Mouse (Mus musculus): ENCODE results near the gene Ulk3. TPM values are rescaled to one million over a fixed set of nuclear protein-coding genes. Genes with fewer than 3 reads are reported as not detected.

The Ulk3 gene
- polyA plus RNA-seq, 1 experiment from 2014 or later = 28.4 TPM

DNA sequence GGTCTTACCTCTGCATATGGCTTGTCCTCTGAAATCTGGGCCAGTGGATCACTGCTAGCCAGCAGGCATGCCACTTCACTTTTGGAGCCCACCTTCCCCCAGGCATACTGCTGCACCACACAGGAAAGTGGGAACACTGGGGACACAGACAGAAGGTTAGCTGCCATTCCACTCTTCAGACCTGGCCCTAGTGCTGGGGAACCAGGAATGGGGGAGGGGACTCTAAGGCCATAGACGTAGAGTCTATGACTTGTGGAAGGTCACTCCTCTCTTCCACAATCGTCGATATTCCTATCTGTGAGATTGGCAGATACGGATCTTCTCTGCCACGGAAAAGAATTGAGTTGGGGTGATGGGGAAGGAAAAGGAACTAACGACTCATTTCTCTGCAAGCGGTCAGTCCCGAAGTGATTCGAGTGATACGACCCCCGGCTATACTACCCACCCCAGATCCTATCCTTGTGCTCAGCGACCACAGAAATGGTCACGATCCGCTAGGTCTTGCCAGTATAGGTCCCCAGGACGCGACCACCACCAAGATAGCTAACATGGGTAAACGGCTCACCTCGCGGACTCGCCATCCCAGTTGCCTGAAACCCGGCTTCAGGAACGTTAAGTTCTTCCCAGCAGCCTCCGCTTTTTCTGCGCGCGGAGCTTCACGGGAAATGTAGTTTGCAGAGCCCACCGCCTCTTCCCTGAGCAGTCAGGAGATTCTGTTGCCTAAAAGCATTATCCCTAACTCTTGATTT, 36.9 kb upstream of the Ulk3 start, which contains the start of gene Mpi:
Gene Mpi (minus strand): TSS at position 625 of the 749 bp plus-strand sequence.
- Histone ChIP-seq H3K9me3 (ENCODE audit: control insufficient read depth, low read length) (no peaks in the 10 kb centered on the region), H3K9ac (replicated peaks; ENCODE audit: low read depth, low read length) (peak within 1 kb of the TSS; percentile 68), H3K27ac (ENCODE audit: low read depth, low read length) (no peak within 1 kb of the TSS; the same call in 1 of the 2 replicates), H3K4me1 (ENCODE audit: control insufficient read depth, insufficient read depth, low read length) (peaks cover 7% of the 10 kb centered on the region), H3K4me2 (ENCODE audit: low read depth, low read length) (peak within 1 kb of the TSS; percentile 82), H3K27me3 (ENCODE audit: control insufficient read depth, insufficient read depth, low read length) (no peaks in the 10 kb centered on the region), H3K4me3 (ENCODE audit: low read depth, low read length) (peak within 1 kb of the TSS; percentile 53), H3K36me3 (ENCODE audit: control insufficient read depth, insufficient read depth, low read length) (peaks cover 23% of the 10 kb centered on the region)
- peak; percentile 64 for ATAC-seq (ENCODE audit: low read depth)
- WGBS = under 1% methylated on average over 28 of the region's 28 CpGs

DNA sequence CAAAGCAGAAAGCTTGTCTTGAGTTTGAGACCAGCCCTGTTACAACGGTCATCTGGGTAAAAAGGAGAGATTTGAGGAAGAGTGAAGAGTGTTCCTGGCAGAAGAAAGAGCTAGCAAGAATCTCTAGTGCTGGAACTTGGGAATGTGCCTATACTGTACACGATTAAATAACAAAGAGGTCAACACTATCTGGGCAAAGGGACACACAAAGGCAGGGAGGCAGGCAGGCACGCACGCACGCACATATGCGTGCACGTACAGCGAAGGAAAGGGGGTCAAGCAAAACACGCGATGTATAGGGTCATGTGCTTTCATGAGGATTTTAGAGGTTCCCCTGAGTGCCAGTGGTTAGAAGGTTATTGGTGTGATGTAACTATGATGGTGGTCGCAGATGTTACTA, 36.1 kb upstream of the Ulk3 start:
- Histone ChIP-seq H3K36me3 (ENCODE audit: control insufficient read depth, insufficient read depth, low read length) (peaks cover 15% of the 10 kb centered on the region), H3K4me3 (ENCODE audit: low read depth, low read length) (no peak overlapping the region), H3K4me1 (ENCODE audit: control insufficient read depth, insufficient read depth, low read length) (peaks cover 7% of the 10 kb centered on the region), H3K27me3 (ENCODE audit: control insufficient read depth, insufficient read depth, low read length) (no peaks in the 10 kb centered on the region), H3K9ac (replicated peaks; ENCODE audit: low read depth, low read length) (no peak overlapping the region), H3K4me2 (ENCODE audit: low read depth, low read length) (no peak overlapping the region), H3K9me3 (ENCODE audit: control insufficient read depth, low read length) (no peaks in the 10 kb centered on the region), H3K27ac (ENCODE audit: low read depth, low read length) (no peak overlapping the region)
- 73% methylated on average over 11 of the region's 11 CpGs for WGBS
- ATAC-seq (ENCODE audit: low read depth) = no peak; the same call in 1 of the 2 replicates

GRCm38 (mm10) chr9:57554753-57555152, 34.5 kb upstream of the Ulk3 start:
- 32% methylated on average over 3 of the region's 3 CpGs for WGBS
- no peak for ATAC-seq (ENCODE audit: low read depth)
- H3K4me2 ChIP-seq (ENCODE audit: low read depth, low read length) = no peak overlapping the region

GRCm38 (mm10) chr9:57557215-57557614, 32.0 kb upstream of the Ulk3 start:
- Histone ChIP-seq H3K9ac (replicated peaks; ENCODE audit: low read depth, low read length) (no peak overlapping the region), H3K4me1 (ENCODE audit: control insufficient read depth, insufficient read depth, low read length) (peaks cover 10% of the 10 kb centered on the region), H3K27ac (ENCODE audit: low read depth, low read length) (no peak overlapping the region), H3K27me3 (ENCODE audit: control insufficient read depth, insufficient read depth, low read length) (no peaks in the 10 kb centered on the region), H3K36me3 (ENCODE audit: control insufficient read depth, insufficient read depth, low read length) (no peaks in the 10 kb centered on the region), H3K4me2 (ENCODE audit: low read depth, low read length) (no peak overlapping the region), H3K4me3 (ENCODE audit: low read depth, low read length) (no peak overlapping the region), H3K9me3 (ENCODE audit: control insufficient read depth, low read length) (no peaks in the 10 kb centered on the region)
- ATAC-seq (ENCODE audit: low read depth) = no peak
- WGBS = 82% methylated on average over 3 of the region's 3 CpGs

More at GRCm38 (mm10) chr9:57554753-57555152, 34.5 kb upstream of the Ulk3 start:
- peaks cover 7% of the 10 kb centered on the region for H3K4me1 ChIP-seq (ENCODE audit: control insufficient read depth, insufficient read depth, low read length)
- H3K9me3 ChIP-seq (ENCODE audit: control insufficient read depth, low read length) = no peaks in the 10 kb centered on the region
- H3K9ac ChIP-seq (replicated peaks; ENCODE audit: low read depth, low read length) = no peak overlapping the region
- H3K27me3 ChIP-seq (ENCODE audit: control insufficient read depth, insufficient read depth, low read length) = no peaks in the 10 kb centered on the region
- no peak overlapping the region for H3K4me3 ChIP-seq (ENCODE audit: low read depth, low read length)
- no peak overlapping the region for H3K27ac ChIP-seq (ENCODE audit: low read depth, low read length)
- peaks cover 6% of the 10 kb centered on the region; the same call in 1 of the 2 replicates for H3K36me3 ChIP-seq (ENCODE audit: control insufficient read depth, insufficient read depth, low read length)

GRCm38 (mm10) chr9:57558625-57559024, 30.6 kb upstream of the Ulk3 start:
- Histone ChIP-seq H3K9me3 (ENCODE audit: control insufficient read depth, low read length) (no peaks in the 10 kb centered on the region), H3K27me3 (ENCODE audit: control insufficient read depth, insufficient read depth, low read length) (no peaks in the 10 kb centered on the region), H3K4me2 (ENCODE audit: low read depth, low read length) (no peak overlapping the region), H3K4me3 (ENCODE audit: low read depth, low read length) (no peak overlapping the region), H3K36me3 (ENCODE audit: control insufficient read depth, insufficient read depth, low read length) (no peaks in the 10 kb centered on the region), H3K9ac (replicated peaks; ENCODE audit: low read depth, low read length) (no peak overlapping the region), H3K27ac (ENCODE audit: low read depth, low read length) (no peak overlapping the region), H3K4me1 (ENCODE audit: control insufficient read depth, insufficient read depth, low read length) (peaks cover 10% of the 10 kb centered on the region)
- WGBS = 85% methylated on average over 4 of the region's 4 CpGs
- no peak for ATAC-seq (ENCODE audit: low read depth)

DNA sequence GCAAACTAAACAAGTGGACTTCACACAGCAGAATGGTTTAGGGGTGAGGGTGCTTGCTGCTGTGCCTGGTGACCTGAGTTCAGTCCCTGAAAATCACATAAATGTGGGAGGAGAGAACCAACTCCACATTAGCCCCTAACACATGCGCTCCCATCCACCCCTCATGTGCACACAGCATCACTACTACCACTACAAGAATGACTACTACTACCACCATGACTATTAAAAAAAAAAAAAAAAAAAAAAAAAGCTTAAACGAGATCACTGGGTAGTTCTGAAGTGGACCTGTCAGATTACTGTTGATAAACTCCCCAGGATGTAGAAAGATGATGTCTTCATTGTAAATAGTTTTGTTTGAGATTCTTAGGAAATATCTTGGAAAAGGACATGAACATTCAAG, 29.7 kb upstream of the Ulk3 start:
- Histone ChIP-seq H3K4me2 (ENCODE audit: low read depth, low read length) (no peak overlapping the region), H3K36me3 (ENCODE audit: control insufficient read depth, insufficient read depth, low read length) (no peaks in the 10 kb centered on the region), H3K9me3 (ENCODE audit: control insufficient read depth, low read length) (no peaks in the 10 kb centered on the region), H3K27me3 (ENCODE audit: control insufficient read depth, insufficient read depth, low read length) (no peaks in the 10 kb centered on the region), H3K9ac (replicated peaks; ENCODE audit: low read depth, low read length) (no peak overlapping the region), H3K4me1 (ENCODE audit: control insufficient read depth, insufficient read depth, low read length) (peaks cover 10% of the 10 kb centered on the region), H3K27ac (ENCODE audit: low read depth, low read length) (no peak overlapping the region), H3K4me3 (ENCODE audit: low read depth, low read length) (no peak overlapping the region)
- ATAC-seq (ENCODE audit: low read depth) = no peak
- 65% methylated on average over 2 of the region's 2 CpGs for WGBS

DNA sequence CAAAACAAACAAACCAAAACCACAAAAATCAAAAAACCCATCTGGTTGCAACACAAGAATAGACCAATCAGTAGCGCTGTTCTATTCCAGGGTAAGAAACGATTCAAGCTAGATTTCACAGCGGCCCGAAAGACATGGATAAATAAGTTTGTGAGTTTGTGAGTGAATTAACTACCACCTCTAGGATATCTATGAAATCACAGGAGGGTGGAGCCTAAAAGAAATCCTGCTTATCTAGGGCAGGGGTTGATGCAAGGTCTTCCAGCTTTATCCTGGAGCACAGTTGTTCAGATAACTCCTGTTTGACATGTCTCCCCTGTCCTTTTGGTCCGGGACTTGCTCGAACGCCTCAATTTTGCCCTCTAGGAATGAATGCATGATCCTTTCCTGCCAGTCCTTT, 29.0 kb upstream of the Ulk3 start:
- Histone ChIP-seq H3K27ac (ENCODE audit: low read depth, low read length) (peak overlapping the region; percentile 52), H3K27me3 (ENCODE audit: control insufficient read depth, insufficient read depth, low read length) (no peaks in the 10 kb centered on the region), H3K4me1 (ENCODE audit: control insufficient read depth, insufficient read depth, low read length) (peaks cover 12% of the 10 kb centered on the region), H3K4me2 (ENCODE audit: low read depth, low read length) (peak overlapping the region; percentile 39), H3K4me3 (ENCODE audit: low read depth, low read length) (peak overlapping the region; percentile 67), H3K9me3 (ENCODE audit: control insufficient read depth, low read length) (no peaks in the 10 kb centered on the region), H3K9ac (replicated peaks; ENCODE audit: low read depth, low read length) (peak overlapping the region; percentile 59; the same call in 1 of the 2 replicates), H3K36me3 (ENCODE audit: control insufficient read depth, insufficient read depth, low read length) (no peaks in the 10 kb centered on the region)
- 0 out of 2 replicates have a peak, but pooled peaks have one; percentile 6 for ATAC-seq (ENCODE audit: low read depth)
- 28% methylated on average over 7 of the region's 7 CpGs for WGBS

GRCm38 (mm10) chr9:57560861-57561710, 28.2 kb upstream of the Ulk3 start, which contains the start of gene Scamp2:
Scamp2 (plus strand) TSS chr9:57560943.
- peak within 1 kb of the TSS; percentile 59 for H3K9ac ChIP-seq (replicated peaks; ENCODE audit: low read depth, low read length)
- 2% methylated on average over 37 of the region's 37 CpGs for WGBS
- no peaks in the 10 kb centered on the region for H3K36me3 ChIP-seq (ENCODE audit: control insufficient read depth, insufficient read depth, low read length)
- peak; percentile 100 for ATAC-seq (ENCODE audit: low read depth)
- no peaks in the 10 kb centered on the region for H3K27me3 ChIP-seq (ENCODE audit: control insufficient read depth, insufficient read depth, low read length)
- H3K4me1 ChIP-seq (ENCODE audit: control insufficient read depth, insufficient read depth, low read length) = peaks cover 20% of the 10 kb centered on the region
- H3K4me3 ChIP-seq (ENCODE audit: low read depth, low read length) = peak within 1 kb of the TSS; percentile 67
- H3K9me3 ChIP-seq (ENCODE audit: control insufficient read depth, low read length) = no peaks in the 10 kb centered on the region
- H3K27ac ChIP-seq (ENCODE audit: low read depth, low read length) = peak within 1 kb of the TSS; percentile 52
- H3K4me2 ChIP-seq (ENCODE audit: low read depth, low read length) = peak within 1 kb of the TSS; percentile 93

GRCm38 (mm10) chr9:57561711-57562099, 27.5 kb upstream of the Ulk3 start:
- Histone ChIP-seq H3K4me2 (ENCODE audit: low read depth, low read length) (peak overlapping the region; percentile 93), H3K9ac (replicated peaks; ENCODE audit: low read depth, low read length) (no peak overlapping the region), H3K4me1 (ENCODE audit: control insufficient read depth, insufficient read depth, low read length) (peaks cover 20% of the 10 kb centered on the region), H3K9me3 (ENCODE audit: control insufficient read depth, low read length) (no peaks in the 10 kb centered on the region), H3K27ac (ENCODE audit: low read depth, low read length) (no peak overlapping the region), H3K27me3 (ENCODE audit: control insufficient read depth, insufficient read depth, low read length) (no peaks in the 10 kb centered on the region), H3K4me3 (ENCODE audit: low read depth, low read length) (peak overlapping the region; percentile 67), H3K36me3 (ENCODE audit: control insufficient read depth, insufficient read depth, low read length) (no peaks in the 10 kb centered on the region)
- WGBS = 77% methylated on average over 13 of the region's 13 CpGs
- no peak for ATAC-seq (ENCODE audit: low read depth)

All from neural tube, embryonic 14.5 days (tissue).